15 mouse cellular contexts compared by ENCODE assay signal in genomic region chr17:64534323-64534722, GRCm38 (mm10).
DNase-seq lines count a peak whose midpoint lies in the region.
"Had no signal": no experiment of that assay in that cellular context is flagged by ENCODE, and none has a peak within 500 bp of the region (broad histone marks: within the 10 kb centered on the region; RNA-seq: fewer than 3 reads in every experiment).

No protein-coding gene starts in this region.

- DNase-seq in heart, adult 11 months = peak; percentile 35
- DNase-seq in heart, postnatal 25 days (ENCODE audit: low spot score) = no peak
- peak; percentile 54 for DNase-seq in R1 (ENCODE audit: low read depth, low spot score)
- DNase-seq in embryo, embryonic 11 days = no peak
- DNase-seq in layer of hippocampus, adult 9-10 months (ENCODE audit: low spot score) = no peak
- DNase-seq: adrenal gland, adult 8-10 months; adrenal gland, postnatal 14 days; adrenal gland, postnatal 36 days; B cell, adult 2 months; cerebellum, adult 11-12 months; cerebellum, adult 8-10 months; cerebellum, adult 9-11 months; cerebellum, postnatal 14 days; cerebellum, postnatal 36 days; forebrain, postnatal 0 days had no signal

- intact Hi-C loops in heart, postnatal 25 days (cut with DNase I) = no loop called here

Comparison
In these comparisons a context has a peak if more than half of its experiments do, and no peak if none do; other contexts are left out.
1. DNase-seq: peak in heart, adult 11 months (single experiment) and R1 (single experiment); none in heart, postnatal 25 days (single experiment), embryo, embryonic 11 days (single experiment) and layer of hippocampus, adult 9-10 months (single experiment).